Mouse (Mus musculus) liver, postnatal 0 days (tissue): ENCODE measurements around the gene Ilvbl.

Experiments used
- CTCF ChIP-seq: sonication (generic); IDR thresholded peaks from 2 replicates; pipeline ENCODE4 v1.5.1; 2016; ENCODE audit warnings: antibody characterized with exemption, low read depth
- EP300 ChIP-seq: IDR thresholded peaks from 2 replicates; pipeline ENCODE4 v1.6.1; 2016; ENCODE audit warnings: antibody characterized with exemption, low read depth, mild to moderate bottlenecking

GRCm38 (mm10) chr10:78589901-78590300 is 15.8 kb downstream of the Ilvbl start:
- TF ChIP-seq EP300 (no peak), CTCF (no peak)
